Mouse (Mus musculus): ENCODE data around the gene Map3k6.

DNA sequence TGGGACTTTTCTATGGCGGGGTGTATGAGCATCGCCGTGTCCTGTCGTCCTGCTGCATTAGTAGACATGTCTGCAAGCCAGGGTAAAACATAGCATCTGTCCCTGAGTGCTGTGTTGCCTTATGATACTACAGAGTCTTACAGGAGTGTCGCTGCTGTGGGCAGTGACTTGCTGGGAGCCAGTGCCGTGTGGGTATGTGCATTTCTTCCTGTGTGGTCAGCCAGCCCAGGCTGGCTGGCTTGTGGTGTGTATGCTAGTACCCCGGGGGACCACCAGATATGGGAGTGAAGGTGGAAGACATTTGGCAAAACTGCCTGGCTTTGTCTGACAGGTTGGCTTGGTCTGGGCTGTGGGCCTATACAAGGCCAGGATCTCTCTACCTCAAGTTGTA lies 21.8 kb downstream of the Map3k6 start:
- no peak for TF ChIP-seq CTCF (IDR thresholded peaks at IDR 0.05; ENCODE audit: low read depth)
- no peak for TF ChIP-seq EP300 (IDR thresholded peaks at IDR 0.05; ENCODE audit: low read depth)

Measured in heart, postnatal 0 days (tissue).